ENCODE assay signal across 9 mouse cellular contexts in the genomic region with DNA sequence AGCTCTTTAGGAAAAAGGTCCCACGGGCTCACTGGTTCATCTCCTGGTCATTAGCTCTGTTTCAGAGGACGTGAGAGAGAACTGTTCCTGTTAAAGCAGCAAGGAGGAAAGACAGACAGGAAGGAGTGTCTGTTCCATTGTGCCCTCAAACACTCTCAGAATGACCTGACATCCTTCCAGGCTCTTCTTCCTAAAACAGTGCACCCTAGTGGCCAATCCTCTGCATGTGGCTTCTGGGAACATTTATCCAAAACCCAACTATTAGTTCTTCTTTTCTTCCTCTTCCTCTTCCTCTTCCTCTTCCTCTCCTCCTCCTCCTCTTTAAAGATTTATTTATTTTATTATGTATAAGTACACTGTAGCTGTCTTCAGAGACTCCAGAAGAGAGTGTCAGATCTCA. TPM values are rescaled to one million over a fixed set of nuclear protein-coding genes. Genes with fewer than 3 reads are reported as not detected.
DNase-seq lines count a peak whose midpoint lies in the region; ATAC-seq and TF ChIP-seq lines count a peak whose summit lies in the region.
"Had no signal": no experiment of that assay in that cellular context is flagged by ENCODE, and none has a peak within 500 bp of the region (broad histone marks: within the 10 kb centered on the region; RNA-seq: fewer than 3 reads in every experiment).

No protein-coding gene starts in this region.

- H3K4me3 ChIP-seq in intestine, postnatal 0 days (ENCODE audit: low read depth, low read length) = no peak overlapping the region
- no peak overlapping the region for H3K4me3 ChIP-seq in intestine, embryonic 15.5 days (replicated peaks)
- H3K4me3 ChIP-seq: midbrain, embryonic 13.5 days had no signal

- H3K9me3 ChIP-seq in intestine, postnatal 0 days (ENCODE audit: control insufficient read depth) = no peaks in the 10 kb centered on the region
- H3K9me3 ChIP-seq in intestine, embryonic 15.5 days = no peaks in the 10 kb centered on the region
- H3K9me3 ChIP-seq: midbrain, embryonic 13.5 days had no signal

- no peaks in the 10 kb centered on the region for H3K4me1 ChIP-seq in intestine, postnatal 0 days (replicated peaks; ENCODE audit: control insufficient read depth, insufficient read depth, low read length)
- no peaks in the 10 kb centered on the region for H3K4me1 ChIP-seq in intestine, embryonic 15.5 days (replicated peaks)
- H3K4me1 ChIP-seq: midbrain, embryonic 13.5 days had no signal

- H3K36me3 ChIP-seq in intestine, postnatal 0 days (ENCODE audit: control insufficient read depth, insufficient read depth) = no peaks in the 10 kb centered on the region
- H3K36me3 ChIP-seq in intestine, embryonic 15.5 days = no peaks in the 10 kb centered on the region
- H3K36me3 ChIP-seq: midbrain, embryonic 13.5 days had no signal

- ATAC-seq in intestine, postnatal 0 days = no peak
- no peak for ATAC-seq in intestine, embryonic 15.5 days
- ATAC-seq in granulocyte monocyte progenitor cell, adult 5-6 weeks (replicated peaks; ENCODE audit: poor library complexity, severe bottlenecking) = peak; percentile 71
- ATAC-seq: midbrain, embryonic 13.5 days had no signal

- H3K9ac ChIP-seq in intestine, postnatal 0 days (ENCODE audit: low read depth, low read length) = no peak overlapping the region
- no peak overlapping the region for H3K9ac ChIP-seq in intestine, embryonic 15.5 days
- H3K9ac ChIP-seq: midbrain, embryonic 13.5 days had no signal

- no peaks in the 10 kb centered on the region for H3K27me3 ChIP-seq in intestine, postnatal 0 days (replicated peaks; ENCODE audit: control insufficient read depth, insufficient read depth, low read length)
- no peaks in the 10 kb centered on the region for H3K27me3 ChIP-seq in intestine, embryonic 15.5 days (replicated peaks)
- H3K27me3 ChIP-seq: midbrain, embryonic 13.5 days had no signal

- 50% methylated on average over 2 of the region's 2 CpGs for WGBS in intestine, postnatal 0 days
- WGBS in intestine, embryonic 15.5 days = 45% methylated on average over 2 of the region's 2 CpGs

- DNase-seq in urinary bladder, postnatal 25 days (ENCODE audit: low spot score) = peak; percentile 39
- no peak for DNase-seq in urinary bladder, adult 2 months (ENCODE audit: low spot score)
- DNase-seq in right cerebral cortex, postnatal 14 days = no peak
- no peak for DNase-seq in cerebellum, adult 9-10 months
- DNase-seq: right cerebral cortex, postnatal 25 days had no signal

- TF ChIP-seq CTCF in intestine, postnatal 0 days (IDR thresholded peaks at IDR 0.05; ENCODE audit: low read depth) = peak; percentile 69

- H3K4me2 ChIP-seq in intestine, postnatal 0 days (replicated peaks; ENCODE audit: low read depth) = no peak overlapping the region
- no peak overlapping the region for H3K4me2 ChIP-seq in intestine, embryonic 15.5 days (replicated peaks)
- H3K4me2 ChIP-seq: midbrain, embryonic 13.5 days had no signal

- H3K27ac ChIP-seq in intestine, postnatal 0 days (ENCODE audit: low read depth, low read length) = no peak overlapping the region
- H3K27ac ChIP-seq in intestine, embryonic 15.5 days = no peak overlapping the region
- H3K27ac ChIP-seq: midbrain, embryonic 13.5 days had no signal

RNA-seq across cellular contexts. Expression of a gene that starts 20.7 kb away (rescaled TPM):
- 19.9 and 23.3 TPM in 2 replicates for polyA plus RNA-seq in intestine, postnatal 0 days (2015; fragmentation: Nextera tagmentation; extraction: Ambion mirVana)
- 62.3 and 64.7 TPM in 2 replicates for polyA plus RNA-seq in intestine, embryonic 15.5 days (2015; fragmentation: Nextera tagmentation; extraction: Ambion mirVana)
- 47.4 and 50.1 TPM in 2 replicates for polyA plus RNA-seq in urinary bladder, adult 2 months (2012; rRNA removed)
- 44.6 and 57.6 TPM in 2 replicates for total RNA-seq in granulocyte monocyte progenitor cell, adult 5-6 weeks (2014; fragmentation: Nextera tagmentation)
- 37.2 and 41.7 TPM in 2 replicates for total RNA-seq in granulocyte monocyte progenitor cell, adult 5-6 weeks (2017)

RNA-seq across cellular contexts. Expression of a gene that starts 24.5 kb away (rescaled TPM):
- 200 and 202 TPM in 2 replicates for polyA plus RNA-seq in intestine, postnatal 0 days (2015; fragmentation: Nextera tagmentation; extraction: Ambion mirVana)
- polyA plus RNA-seq in intestine, embryonic 15.5 days (2015; fragmentation: Nextera tagmentation; extraction: Ambion mirVana) = 489 and 623 TPM in 2 replicates
- polyA plus RNA-seq in urinary bladder, adult 2 months (2012; rRNA removed) = 178 and 181 TPM in 2 replicates
- 112 and 114 TPM in 2 replicates for total RNA-seq in granulocyte monocyte progenitor cell, adult 5-6 weeks (2014; fragmentation: Nextera tagmentation)
- 92.2 and 128 TPM in 2 replicates for total RNA-seq in granulocyte monocyte progenitor cell, adult 5-6 weeks (2017)

RNA-seq across cellular contexts. Expression of a gene that starts 42.2 kb away (rescaled TPM):
- 18.3 and 18.5 TPM in 2 replicates for polyA plus RNA-seq in intestine, postnatal 0 days (2015; fragmentation: Nextera tagmentation; extraction: Ambion mirVana)
- polyA plus RNA-seq in intestine, embryonic 15.5 days (2015; fragmentation: Nextera tagmentation; extraction: Ambion mirVana) = 56.4 and 61.6 TPM in 2 replicates
- polyA plus RNA-seq in urinary bladder, adult 2 months (2012; rRNA removed) = 38.2 and 51.0 TPM in 2 replicates
- total RNA-seq in granulocyte monocyte progenitor cell, adult 5-6 weeks (2014; fragmentation: Nextera tagmentation) = 8.8 and 14.0 TPM in 2 replicates
- total RNA-seq in granulocyte monocyte progenitor cell, adult 5-6 weeks (2017) = 14.1 and 17.4 TPM in 2 replicates
